Mouse (Mus musculus) forebrain, embryonic 13.5 days (tissue): ENCODE measurements at regions not wholly inside any gene's neighbourhood (a gene's known extent, or its start where the extent isn't known, plus 50 kb on each side); places are given as distances from the start of the nearest gene placed in this dataset.

Experiments
- ATAC-seq: fragments of 200-750 bp; cut with Nextera tagmentation; 2 replicates; pipeline ENCODE4 v1.8.0; 2017
- H3K27ac ChIP-seq: fragments of 300-500 bp; sonication (generic); 2 replicates; pipeline ENCODE4 v1.5.1; 2015; ENCODE audit warnings: inconsistent platforms, mild to moderate bottlenecking, moderate library complexity
- H3K27me3 ChIP-seq: fragments of 300-500 bp; sonication (generic); 2 replicates; pipeline ENCODE4 v1.6.1; 2015; ENCODE audit warnings: mild to moderate bottlenecking, inconsistent platforms
- H3K36me3 ChIP-seq: fragments of 300-500 bp; sonication (generic); 2 replicates; pipeline ENCODE4 v1.6.1; 2015; ENCODE audit warnings: mild to moderate bottlenecking, inconsistent platforms; ENCODE audit not compliant: poor library complexity, severe bottlenecking
- H3K4me1 ChIP-seq: fragments of 300-500 bp; sonication (generic); 2 replicates; pipeline ENCODE4 v1.6.1; 2015; ENCODE audit warnings: inconsistent platforms
- H3K4me2 ChIP-seq: fragments of 300-500 bp; sonication (generic); 2 replicates; pipeline ENCODE4 v1.6.1; 2015; ENCODE audit warnings: inconsistent platforms, mild to moderate bottlenecking, moderate library complexity
- H3K4me3 ChIP-seq: fragments of 300-500 bp; sonication (generic); 2 replicates; pipeline ENCODE4 v1.5.1; 2015; ENCODE audit warnings: mild to moderate bottlenecking, inconsistent platforms
- H3K9ac ChIP-seq: fragments of 300-500 bp; sonication (generic); 2 replicates; pipeline ENCODE4 v1.6.1; 2015; ENCODE audit warnings: mild to moderate bottlenecking, inconsistent platforms
- H3K9me3 ChIP-seq: fragments of 300-500 bp; sonication (generic); replicated peaks from 2 replicates; pipeline ENCODE4 v1.6.1; 2016; ENCODE audit warnings: inconsistent platforms
- WGBS: fragments of 180-500 bp; shearing (Covaris S2); methylation state at CpG from one replicate; pipeline ENCODE4 v1.1.7; 2015; 5-methylcytosine and 5-hydroxymethylcytosine counted together

GRCm38 (mm10) chr3:121104571-121105407, 66.7 kb downstream of the Rwdd3 start:
- Histone ChIP-seq H3K27ac (no peak overlapping the region; the same call in 1 of the 2 replicates), H3K27me3 (no peaks in the 10 kb centered on the region), H3K4me1 (peaks cover 16% of the 10 kb centered on the region), H3K9ac (no peak overlapping the region; the same call in 1 of the 2 replicates), H3K36me3 (no peaks in the 10 kb centered on the region), H3K4me3 (peak overlapping the region; percentile 16; the same call in 1 of the 2 replicates), H3K4me2 (peak overlapping the region; percentile 49), H3K9me3 (peaks cover 5% of the 10 kb centered on the region; the same call in 1 of the 2 replicates)
- 21% methylated on average over 20 of the region's 20 CpGs for WGBS
- peak; percentile 96 for ATAC-seq

DNA sequence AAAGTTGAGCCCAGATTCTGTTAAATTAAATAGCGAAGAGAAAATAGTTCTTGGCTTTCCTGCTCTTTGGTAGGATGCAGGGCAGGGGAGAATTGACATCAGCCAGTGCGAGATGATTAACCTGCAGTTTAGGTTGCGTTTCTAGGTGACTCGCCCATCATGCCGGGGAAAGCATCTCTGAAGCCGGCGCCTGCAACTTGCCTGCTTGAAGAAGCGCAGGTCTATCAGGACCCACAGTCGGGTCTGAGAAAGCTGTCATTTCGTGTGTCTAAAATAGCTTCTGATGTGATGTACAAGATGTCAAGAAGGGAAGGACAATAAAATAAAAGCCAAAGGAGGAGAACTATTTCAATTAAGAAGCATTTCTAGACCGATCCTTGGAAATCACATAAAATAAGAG, 68.6 kb downstream of the Rwdd3 start:
- Histone ChIP-seq H3K27ac (peak overlapping the region; percentile 44), H3K27me3 (no peaks in the 10 kb centered on the region)
- 71% methylated on average over 11 of the region's 11 CpGs for WGBS

DNA sequence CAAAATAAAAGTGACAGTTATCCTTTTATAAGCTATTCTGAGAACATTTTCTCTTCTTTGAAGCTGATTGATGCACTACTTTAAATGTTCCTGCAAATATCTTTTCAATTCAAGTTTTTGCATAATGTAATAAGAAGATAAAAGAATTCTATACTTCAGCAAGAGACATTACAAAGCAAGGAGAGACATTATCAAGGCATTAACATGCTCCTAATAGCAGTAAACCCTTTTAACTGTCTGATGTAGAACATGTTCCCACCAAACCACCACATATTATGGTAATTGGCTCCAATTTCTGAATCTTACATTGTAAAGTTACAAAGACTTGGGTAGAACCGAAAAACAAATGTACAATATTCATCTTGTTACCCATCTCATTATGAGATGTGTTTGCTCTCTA, 69.4 kb downstream of the Rwdd3 start:
- H3K27me3 ChIP-seq: no peaks in the 10 kb centered on the region
- no peak overlapping the region for H3K27ac ChIP-seq
- H3K36me3 ChIP-seq: no peaks in the 10 kb centered on the region
- no peaks in the 10 kb centered on the region for H3K9me3 ChIP-seq
- no peak overlapping the region for H3K4me3 ChIP-seq
- no peak overlapping the region for H3K9ac ChIP-seq
- no peak for ATAC-seq
- no peak overlapping the region for H3K4me2 ChIP-seq
- peaks cover 16% of the 10 kb centered on the region for H3K4me1 ChIP-seq
- 67% methylated on average over 1 of the region's 1 CpGs for WGBS

More for the DNA sequence above, 68.6 kb downstream of the Rwdd3 start:
- Histone ChIP-seq H3K36me3 (no peaks in the 10 kb centered on the region), H3K9ac (no peak overlapping the region), H3K4me3 (no peak overlapping the region), H3K9me3 (no peaks in the 10 kb centered on the region), H3K4me2 (no peak overlapping the region), H3K4me1 (peaks cover 16% of the 10 kb centered on the region)
- no peak for ATAC-seq

DNA sequence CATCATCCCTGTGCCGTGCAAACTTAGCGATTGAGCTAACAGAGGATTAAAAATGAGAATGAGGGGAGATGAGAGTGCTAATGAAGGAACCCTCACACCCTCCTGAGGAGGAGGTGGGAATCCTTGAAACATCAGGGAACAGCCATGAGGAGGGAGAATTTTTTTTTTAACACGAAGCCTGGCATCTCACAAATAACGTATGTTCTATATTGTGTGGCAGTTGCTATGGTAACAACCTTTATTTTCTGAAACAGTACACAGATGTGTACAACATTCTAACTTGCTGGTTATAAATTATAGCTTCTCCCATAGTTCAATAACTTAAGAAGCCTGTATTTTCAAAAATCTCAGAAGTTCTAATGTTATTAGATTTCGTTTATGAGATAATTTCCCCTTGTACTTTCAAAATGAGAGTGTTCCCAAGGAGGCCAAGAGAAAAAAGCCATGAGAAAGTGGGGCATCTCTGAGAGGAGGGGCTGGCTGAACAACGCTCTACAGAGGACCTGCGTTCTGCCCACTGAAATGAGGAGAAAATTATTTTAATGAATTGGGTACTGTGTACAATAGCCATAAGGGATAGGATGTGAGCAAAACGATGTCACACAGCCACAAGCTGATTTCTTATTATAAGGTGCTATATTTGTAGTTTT, 71.2 kb downstream of the Rwdd3 start:
- H3K4me1 ChIP-seq: peaks cover 16% of the 10 kb centered on the region
- H3K36me3 ChIP-seq: no peaks in the 10 kb centered on the region
- no peak overlapping the region for H3K9ac ChIP-seq
- no peak for ATAC-seq
- no peaks in the 10 kb centered on the region for H3K9me3 ChIP-seq
- H3K27me3 ChIP-seq: no peaks in the 10 kb centered on the region
- no peak overlapping the region for H3K4me3 ChIP-seq
- no peak overlapping the region for H3K4me2 ChIP-seq
- H3K27ac ChIP-seq: no peak overlapping the region
- whole genome bisulfite sequencing: 47% methylated on average over 8 of the region's 8 CpGs

DNA sequence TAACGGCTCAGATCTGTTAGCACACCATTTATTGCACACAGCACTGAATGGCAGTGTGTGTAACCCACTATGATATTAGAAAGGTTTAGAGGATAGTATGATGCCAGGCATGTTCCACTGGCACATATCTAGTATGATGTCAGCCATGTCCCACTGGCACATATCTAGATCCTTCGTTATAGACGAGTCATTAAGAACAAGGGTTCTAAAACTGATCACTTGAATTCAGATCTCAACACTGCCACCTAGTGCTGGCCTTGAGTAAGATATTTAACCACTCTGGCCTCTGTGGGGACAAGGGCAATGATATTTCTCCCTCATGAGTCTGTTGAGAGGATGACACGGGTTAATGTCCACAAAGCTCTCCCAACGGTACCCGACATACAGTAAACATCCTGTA, 78.0 kb downstream of the Rwdd3 start:
- Histone ChIP-seq H3K4me1 (no peaks in the 10 kb centered on the region), H3K27ac (no peak overlapping the region), H3K27me3 (no peaks in the 10 kb centered on the region), H3K4me2 (no peak overlapping the region), H3K36me3 (no peaks in the 10 kb centered on the region), H3K9ac (no peak overlapping the region), H3K9me3 (no peaks in the 10 kb centered on the region), H3K4me3 (no peak overlapping the region)
- peak; percentile 57 for ATAC-seq
- 49% methylated on average over 6 of the region's 6 CpGs for WGBS

GRCm38 (mm10) chr3:121088724-121089123, 82.8 kb downstream of the Rwdd3 start:
- Histone ChIP-seq H3K27me3 (no peaks in the 10 kb centered on the region), H3K27ac (no peak overlapping the region), H3K9ac (no peak overlapping the region), H3K9me3 (no peaks in the 10 kb centered on the region), H3K4me1 (no peaks in the 10 kb centered on the region), H3K4me2 (no peak overlapping the region), H3K4me3 (no peak overlapping the region), H3K36me3 (no peaks in the 10 kb centered on the region)
- ATAC-seq: no peak
- 66% methylated on average over 5 of the region's 5 CpGs for WGBS

GRCm38 (mm10) chr3:121068676-121069075, 102.8 kb downstream of the Rwdd3 start:
- ATAC-seq: no peak
- Histone ChIP-seq H3K27ac (no peak overlapping the region), H3K27me3 (no peaks in the 10 kb centered on the region), H3K4me3 (no peak overlapping the region), H3K4me1 (no peaks in the 10 kb centered on the region), H3K9me3 (no peaks in the 10 kb centered on the region), H3K4me2 (no peak overlapping the region), H3K9ac (no peak overlapping the region), H3K36me3 (no peaks in the 10 kb centered on the region)
- WGBS: 86% methylated on average over 5 of the region's 5 CpGs

DNA sequence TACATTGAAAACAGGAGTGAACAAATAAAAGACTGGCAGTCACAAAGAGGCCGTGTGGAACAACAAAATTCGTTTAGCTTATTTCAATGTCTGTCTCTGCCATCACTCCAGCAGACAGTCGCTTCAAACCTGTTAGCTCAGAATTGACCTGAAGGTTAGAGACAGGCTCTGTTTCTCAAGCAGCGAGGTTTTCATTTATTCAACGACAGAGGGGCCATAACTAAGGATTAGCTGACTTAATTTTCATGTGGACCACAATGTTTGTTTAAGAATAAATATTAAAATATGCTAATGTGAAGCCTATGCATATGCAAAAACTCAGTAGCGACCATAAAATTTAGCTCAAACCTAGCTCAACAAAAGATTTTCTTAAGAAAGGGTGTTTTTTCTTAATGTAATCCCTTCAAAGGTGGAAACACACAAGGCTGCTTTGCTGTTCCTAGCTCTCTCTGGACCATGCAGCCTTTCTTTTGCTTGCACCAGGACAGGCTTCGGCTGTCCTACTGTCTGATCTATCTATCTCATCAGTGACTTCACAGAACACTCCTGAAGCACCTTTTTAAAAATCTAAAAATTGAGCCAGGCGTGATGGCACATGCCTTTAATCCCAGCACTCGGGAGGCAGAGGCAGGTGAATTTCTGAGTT, 135.5 kb downstream of the Rwdd3 start:
- no peak overlapping the region for H3K4me3 ChIP-seq
- no peaks in the 10 kb centered on the region for H3K27me3 ChIP-seq
- WGBS: 42% methylated on average over 9 of the region's 9 CpGs
- no peaks in the 10 kb centered on the region for H3K36me3 ChIP-seq
- H3K4me1 ChIP-seq: peaks cover 6% of the 10 kb centered on the region; the same call in 1 of the 2 replicates
- no peak overlapping the region for H3K9ac ChIP-seq
- ATAC-seq: peak; percentile 67
- H3K27ac ChIP-seq: 0 out of 2 replicates have a peak overlapping the region, but pooled peaks have one; percentile 10
- no peak overlapping the region for H3K4me2 ChIP-seq
- H3K9me3 ChIP-seq: no peaks in the 10 kb centered on the region

DNA sequence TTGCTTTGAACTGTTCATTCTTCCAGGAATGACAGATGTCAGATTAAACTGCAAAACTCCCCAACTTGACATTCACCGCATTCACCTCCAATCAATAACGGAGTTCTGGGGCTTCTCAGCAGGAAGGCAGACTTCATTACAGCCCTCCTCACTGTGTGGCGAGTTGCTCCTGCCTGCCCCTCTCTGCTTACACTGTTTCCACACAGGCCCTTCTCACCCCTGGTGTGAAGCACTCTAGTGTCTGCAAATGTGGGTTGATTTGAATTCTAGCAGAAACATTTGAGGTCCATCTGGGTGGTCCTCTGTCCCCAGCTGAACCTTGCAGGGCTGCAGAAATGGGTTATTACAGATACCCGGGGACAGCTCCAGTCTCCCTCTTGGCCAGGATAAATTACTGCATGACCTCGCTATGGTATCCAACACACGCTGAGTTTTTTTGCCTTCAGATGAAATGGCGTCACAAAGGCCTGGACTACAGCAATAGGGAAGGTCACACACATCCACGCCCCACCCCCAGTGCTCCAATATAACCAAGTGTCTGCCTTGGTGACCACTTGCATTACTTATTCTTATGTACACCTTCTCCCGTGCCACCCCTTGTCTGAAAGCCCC, 145.8 kb downstream of the Rwdd3 start:
- no peaks in the 10 kb centered on the region for H3K27me3 ChIP-seq
- no peaks in the 10 kb centered on the region for H3K9me3 ChIP-seq
- peaks cover 11% of the 10 kb centered on the region for H3K4me1 ChIP-seq
- H3K27ac ChIP-seq: no peak overlapping the region
- no peak overlapping the region for H3K9ac ChIP-seq
- 34% methylated on average over 9 of the region's 9 CpGs for WGBS
- H3K4me3 ChIP-seq: no peak overlapping the region
- H3K36me3 ChIP-seq: no peaks in the 10 kb centered on the region
- ATAC-seq: peak; percentile 51; the same call in 1 of the 2 replicates
- H3K4me2 ChIP-seq: no peak overlapping the region

DNA sequence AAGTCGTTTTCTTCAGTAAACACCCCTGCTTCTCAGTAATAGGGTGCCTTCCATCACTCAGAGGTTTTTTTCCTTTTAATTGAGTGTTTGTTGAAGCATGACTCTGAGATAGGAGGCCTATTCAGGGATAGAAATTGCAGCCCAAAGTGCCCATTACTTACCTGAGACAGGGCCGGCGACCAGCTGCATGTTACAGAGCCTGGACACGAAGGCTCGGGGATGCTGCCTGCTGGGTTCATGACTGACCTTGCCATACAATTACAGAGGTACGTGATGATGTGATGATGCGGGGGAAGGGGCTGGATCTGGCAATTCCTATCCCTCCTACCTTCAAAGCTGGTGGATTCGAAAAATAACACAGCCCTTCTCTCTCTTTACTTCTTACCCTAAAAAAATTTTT, 146.7 kb downstream of the Rwdd3 start:
- no peaks in the 10 kb centered on the region for H3K27me3 ChIP-seq
- peaks cover 11% of the 10 kb centered on the region for H3K4me1 ChIP-seq
- no peaks in the 10 kb centered on the region for H3K36me3 ChIP-seq
- ATAC-seq: no peak; the same call in 1 of the 2 replicates
- H3K4me2 ChIP-seq: no peak overlapping the region
- no peak overlapping the region for H3K4me3 ChIP-seq
- H3K9me3 ChIP-seq: no peaks in the 10 kb centered on the region
- H3K9ac ChIP-seq: no peak overlapping the region
- no peak overlapping the region for H3K27ac ChIP-seq
- WGBS: 34% methylated on average over 8 of the region's 8 CpGs

DNA sequence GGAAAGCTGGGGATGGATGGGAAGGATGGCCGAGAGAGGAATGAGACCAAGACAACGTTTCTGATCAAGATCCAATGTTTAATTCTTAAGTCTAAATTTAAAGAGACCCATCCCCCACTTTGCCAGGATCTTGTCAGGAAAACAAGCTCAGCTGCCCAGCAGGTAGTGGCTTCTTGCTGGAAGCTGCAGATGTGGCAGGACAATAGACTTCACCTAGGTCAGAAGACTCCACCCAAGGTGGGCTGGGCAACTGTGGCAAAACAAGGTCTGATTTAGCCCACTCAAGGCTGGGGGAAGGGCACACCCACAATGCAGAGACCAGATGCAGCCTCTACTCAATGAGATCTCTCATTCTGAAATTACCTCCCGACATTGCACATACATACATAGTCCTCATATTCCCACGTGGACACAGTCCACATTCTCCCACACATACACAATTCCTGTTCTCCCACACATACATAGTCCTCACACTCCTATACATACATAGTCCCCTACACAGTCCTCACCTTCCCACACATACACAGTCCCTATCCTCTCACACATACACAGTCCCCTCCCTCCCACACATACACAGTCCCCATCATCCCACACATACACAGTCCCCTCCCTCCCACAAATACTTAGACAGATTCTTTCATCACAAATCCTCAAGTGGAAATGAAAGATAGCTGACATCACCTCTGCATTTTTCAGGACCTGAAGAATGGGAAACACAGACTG, 150.2 kb downstream of the Rwdd3 start:
- Histone ChIP-seq H3K27ac (no peak overlapping the region), H3K9ac (no peak overlapping the region), H3K36me3 (no peaks in the 10 kb centered on the region), H3K4me2 (no peak overlapping the region), H3K4me1 (peaks cover 11% of the 10 kb centered on the region), H3K4me3 (no peak overlapping the region), H3K27me3 (no peaks in the 10 kb centered on the region), H3K9me3 (no peaks in the 10 kb centered on the region)
- 78% methylated on average over 4 of the region's 4 CpGs for WGBS
- ATAC-seq: peak; percentile 67; the same call in 1 of the 2 replicates
